Mouse (Mus musculus) heart, embryonic 14.5 days (tissue): ENCODE data around the gene Kcnj2. TPM values are rescaled to one million over a fixed set of nuclear protein-coding genes. Genes with fewer than 3 reads are reported as not detected.

Experiments used
- ATAC-seq: fragments of 200-750 bp; cut with Nextera tagmentation; 2 replicates; pipeline ENCODE4 v1.8.0; 2017; ENCODE audit warnings: low read depth, moderate TSS enrichment; ENCODE audit not compliant: insufficient number of reproducible peaks, insufficient read depth, low FRiP score
- H3K27ac ChIP-seq, 2 experiments: fragments of 200-500 bp in 1 of 2; fragments of 300-500 bp in 1 of 2; sonication (generic) in 1 of 2; replicated peaks in 1 of 2; 2 replicates each; pipeline ENCODE4 v1.5.1; 2012 to 2014; ENCODE audit warnings: low read depth in 2 of 2, low read length in 2 of 2, control low read depth in 1 of 2, mild to moderate bottlenecking in 1 of 2, mixed read lengths in 1 of 2; ENCODE audit not compliant: control insufficient read depth in 1 of 2, insufficient read depth in 1 of 2
- H3K27me3 ChIP-seq: fragments of 300-500 bp; sonication (generic); 2 replicates; pipeline ENCODE4 v1.6.1; 2014; ENCODE audit warnings: mild to moderate bottlenecking, low read length, control low read depth; ENCODE audit not compliant: control insufficient read depth, insufficient read depth
- H3K36me3 ChIP-seq: fragments of 300-500 bp; sonication (generic); 2 replicates; pipeline ENCODE4 v1.6.1; 2014; ENCODE audit warnings: mild to moderate bottlenecking, control low read depth, low read length, mixed read lengths; ENCODE audit not compliant: control insufficient read depth, insufficient read depth
- H3K4me1 ChIP-seq, 2 experiments: fragments of 200-500 bp in 1 of 2; fragments of 300-500 bp in 1 of 2; sonication (generic) in 1 of 2; 2 replicates each; pipeline ENCODE4 v1.6.1; 2012 to 2014; ENCODE audit warnings: low read length in 2 of 2, control low read depth in 1 of 2, mixed read lengths in 1 of 2; ENCODE audit not compliant: control insufficient read depth in 2 of 2, insufficient read depth in 2 of 2
- H3K4me2 ChIP-seq: fragments of 300-500 bp; sonication (generic); 2 replicates; pipeline ENCODE4 v1.6.1; 2014; ENCODE audit warnings: mild to moderate bottlenecking, low read length
- H3K4me3 ChIP-seq, 2 experiments: fragments of 200-500 bp in 1 of 2; fragments of 300-500 bp in 1 of 2; sonication (generic) in 1 of 2; 2 replicates each; pipeline ENCODE4 v1.5.1; 2012 to 2014; ENCODE audit warnings: low read length in 2 of 2, mild to moderate bottlenecking in 2 of 2, control low read depth in 1 of 2, low read depth in 1 of 2, moderate library complexity in 1 of 2; ENCODE audit not compliant: control insufficient read depth in 1 of 2, insufficient read depth in 1 of 2
- H3K9ac ChIP-seq: fragments of 300-500 bp; sonication (generic); 2 replicates; pipeline ENCODE4 v1.6.1; 2014; ENCODE audit warnings: mild to moderate bottlenecking, low read length
- H3K9me3 ChIP-seq: fragments of 300-500 bp; sonication (generic); 2 replicates; pipeline ENCODE4 v1.6.1; 2016; ENCODE audit warnings: low read length, control low read depth; ENCODE audit not compliant: control insufficient read depth
- whole genome bisulfite sequencing: fragments of 180-500 bp; shearing (Covaris S2); extraction: QIAGEN DNeasy Blood & Tissue Kit; methylation state at CpG from one replicate; pipeline ENCODE4 v1.1.7; 2014; 5-methylcytosine and 5-hydroxymethylcytosine counted together
- polyA plus RNA-seq: library from polyadenylated mRNA; unstranded; fragments of >200 nt; fragmentation: Nextera tagmentation; extraction: Ambion mirVana; gene quantifications from 2 replicates; pipeline ENCODE4 v1.2.1, GENCODE M21; 2014

The Kcnj2 gene
- polyA plus RNA-seq, 1 experiment from 2014 or later, result 2.1 TPM

DNA sequence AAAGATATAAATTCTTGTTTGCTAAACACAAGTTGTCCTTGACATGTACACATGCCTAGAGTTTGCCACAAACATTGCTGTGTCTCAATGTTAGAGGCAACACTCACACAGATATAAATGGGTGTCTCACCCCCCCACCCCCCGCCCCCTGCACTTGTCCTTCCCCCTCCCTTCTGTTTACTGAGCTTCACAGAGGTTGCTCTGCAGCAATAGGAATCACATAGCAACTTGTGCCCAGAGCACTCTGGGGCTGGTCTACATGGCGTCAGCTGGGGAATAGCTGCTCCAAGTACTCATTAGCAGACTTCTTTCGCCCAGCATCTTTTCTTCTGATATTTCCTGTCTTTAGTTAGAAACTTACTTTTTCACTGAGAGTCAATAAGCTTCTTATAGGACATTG is 1.8 kb downstream of the Kcnj2 start:
- peak overlapping the region in 1 of 2 experiments; percentile 28; a peak in 1 of 4 replicates for H3K27ac ChIP-seq
- no peak for ATAC-seq
- peak overlapping the region; percentile 81 for H3K9ac ChIP-seq

DNA sequence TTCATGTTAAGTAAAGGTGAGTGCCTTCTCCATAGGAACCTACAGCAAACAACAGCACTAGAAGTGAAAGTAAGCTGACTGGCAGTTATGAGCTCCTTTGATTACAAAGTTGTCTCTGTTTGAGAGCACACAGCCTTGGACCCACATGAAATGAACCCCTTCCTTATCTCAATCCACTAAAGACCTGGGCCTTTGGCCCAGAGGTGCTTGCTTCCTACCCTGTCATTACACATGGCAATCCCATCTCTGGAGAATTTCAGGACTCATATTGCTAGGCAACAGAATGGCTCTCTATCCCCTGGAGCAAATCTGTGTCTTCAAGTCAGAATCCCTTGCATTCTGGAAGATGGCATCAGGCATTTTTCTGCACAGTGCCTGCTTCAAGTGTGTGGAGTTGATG is 4.5 kb downstream of the Kcnj2 start:
- Histone ChIP-seq H3K27ac (no peak overlapping the region), H3K4me2 (no peak overlapping the region)

More for the DNA sequence above, 1.8 kb downstream of the Kcnj2 start:
- WGBS, result 60% methylated on average over 3 of the region's 3 CpGs
- Histone ChIP-seq H3K4me1 (peaks cover 4 to 33% of the 10 kb centered on the region in 2 experiments; a peak in 2 of 4 replicates), H3K27me3 (no peaks in the 10 kb centered on the region), H3K4me2 (peak overlapping the region; percentile 88), H3K9me3 (no peaks in the 10 kb centered on the region), H3K36me3 (peaks cover 13% of the 10 kb centered on the region), H3K4me3 (peak overlapping the region; percentile 10 to 86; a peak in 3 of 4 replicates)

DNA sequence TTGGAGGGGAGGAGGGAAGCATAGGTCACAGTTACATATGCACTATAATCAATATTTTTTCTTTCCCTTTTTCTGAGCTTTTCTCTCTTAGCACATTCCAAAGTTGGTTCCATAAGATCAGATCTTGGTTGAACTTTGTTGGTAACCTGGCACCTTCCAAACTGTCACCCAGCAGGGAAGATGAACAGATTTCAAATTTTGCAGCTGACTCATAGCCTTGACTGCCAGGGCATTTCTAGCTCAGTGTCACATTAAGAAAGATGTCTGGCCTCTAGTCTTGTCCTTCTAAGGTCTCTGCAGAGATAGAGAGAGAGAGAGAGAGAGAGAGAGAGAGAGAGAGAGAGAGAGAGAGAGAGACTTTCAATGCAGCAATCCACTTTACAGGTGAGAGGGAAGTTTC is 8.2 kb downstream of the Kcnj2 start:
- H3K27me3 ChIP-seq, result no peaks in the 10 kb centered on the region
- no peaks in the 10 kb centered on the region for H3K9me3 ChIP-seq
- no peak overlapping the region for H3K27ac ChIP-seq
- no peak overlapping the region for H3K4me3 ChIP-seq
- no peak overlapping the region for H3K9ac ChIP-seq
- ATAC-seq, result no peak
- peaks cover 42% of the 10 kb centered on the region for H3K36me3 ChIP-seq
- H3K4me1 ChIP-seq, result peaks cover 4 to 18% of the 10 kb centered on the region in 2 experiments; a peak in 2 of 4 replicates
- no peak overlapping the region for H3K4me2 ChIP-seq

More for the DNA sequence above, 4.5 kb downstream of the Kcnj2 start:
- no peaks in the 10 kb centered on the region for H3K9me3 ChIP-seq
- H3K27me3 ChIP-seq, result no peaks in the 10 kb centered on the region
- peaks cover 34% of the 10 kb centered on the region for H3K36me3 ChIP-seq
- no peak overlapping the region for H3K4me3 ChIP-seq
- no peak for ATAC-seq
- H3K9ac ChIP-seq, result no peak overlapping the region
- H3K4me1 ChIP-seq, result peaks cover 4 to 33% of the 10 kb centered on the region in 2 experiments; a peak in 2 of 4 replicates

DNA sequence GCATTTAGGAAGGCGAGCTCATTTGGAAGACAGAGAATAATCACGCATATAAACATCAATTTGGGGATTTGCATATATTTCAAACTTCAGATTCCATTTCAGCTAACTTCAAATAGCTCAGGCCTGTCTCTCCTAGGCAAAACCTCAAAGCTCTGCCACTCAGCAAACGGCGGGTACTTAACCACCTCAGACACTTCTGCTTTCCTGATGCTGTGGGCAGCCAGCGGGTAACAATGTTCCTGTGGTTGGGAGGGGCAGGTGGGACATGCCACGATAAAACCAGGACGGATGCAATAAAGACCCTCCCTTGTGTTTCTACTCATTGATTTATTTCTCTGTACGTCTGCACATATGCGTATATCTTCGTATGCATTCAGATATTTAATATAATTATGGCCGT is 12.1 kb downstream of the Kcnj2 start:
- H3K4me3 ChIP-seq, result no peak overlapping the region
- no peaks in the 10 kb centered on the region for H3K27me3 ChIP-seq
- H3K36me3 ChIP-seq, result peaks cover 25% of the 10 kb centered on the region
- H3K27ac ChIP-seq, result no peak overlapping the region
- no peaks in the 10 kb centered on the region for H3K9me3 ChIP-seq
- H3K4me2 ChIP-seq, result no peak overlapping the region
- ATAC-seq, result no peak
- 83% methylated on average over 11 of the region's 11 CpGs for WGBS
- peaks cover 0 to 2% of the 10 kb centered on the region in 2 experiments; a peak in 1 of 4 replicates for H3K4me1 ChIP-seq
- no peak overlapping the region for H3K9ac ChIP-seq

DNA sequence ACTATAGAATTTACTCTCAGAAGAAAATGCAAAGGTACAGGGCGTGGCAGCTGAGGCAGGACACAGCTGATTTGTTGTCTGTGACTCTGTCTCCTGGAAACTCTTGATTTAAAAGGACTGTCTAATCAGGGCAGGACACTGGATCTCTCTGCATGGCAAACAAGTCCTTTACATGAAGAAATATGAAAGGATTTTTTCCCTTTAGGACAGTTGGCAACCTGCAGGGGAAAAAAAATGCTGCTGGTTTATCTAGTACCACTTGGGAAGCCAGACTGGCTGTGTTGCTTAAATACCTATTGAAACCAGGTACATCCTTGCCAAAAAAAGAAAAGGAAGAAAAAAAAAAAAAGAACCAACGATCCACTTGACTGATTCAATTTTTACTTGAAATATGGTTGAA is 17.0 kb downstream of the Kcnj2 start:
- Histone ChIP-seq H3K4me3 (no peak overlapping the region), H3K27ac (no peak overlapping the region), H3K4me1 (peaks cover 4 to 5% of the 10 kb centered on the region in 2 experiments; a peak in 3 of 4 replicates), H3K9me3 (no peaks in the 10 kb centered on the region), H3K36me3 (no peaks in the 10 kb centered on the region; the same call in 1 of the 2 replicates), H3K27me3 (no peaks in the 10 kb centered on the region), H3K9ac (no peak overlapping the region), H3K4me2 (no peak overlapping the region)
- ATAC-seq, result no peak
- WGBS, result 78% methylated on average over 2 of the region's 2 CpGs

DNA sequence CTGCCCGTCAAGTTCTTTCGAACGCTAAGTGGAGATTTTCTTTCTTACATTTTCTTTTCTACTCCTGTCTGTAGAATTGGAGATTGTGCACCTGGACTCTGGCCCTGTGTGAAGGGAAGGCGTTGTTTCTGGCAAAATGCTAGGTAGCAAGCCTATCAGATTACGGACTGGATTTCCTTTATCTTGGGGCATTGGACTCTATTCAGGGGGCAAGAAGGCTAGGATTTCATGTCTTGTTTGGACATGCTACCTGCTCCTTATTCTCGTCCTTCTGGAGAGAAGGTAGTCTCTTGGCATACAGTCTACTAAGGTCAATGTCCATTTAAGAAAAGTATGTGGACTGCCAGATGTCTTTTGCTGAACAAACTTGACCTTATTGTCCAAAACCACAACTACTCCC is 21.0 kb downstream of the Kcnj2 start:
- H3K27me3 ChIP-seq, result no peaks in the 10 kb centered on the region
- ATAC-seq, result no peak
- no peaks in the 10 kb centered on the region for H3K36me3 ChIP-seq
- H3K27ac ChIP-seq, result no peak overlapping the region
- peaks cover 7 to 9% of the 10 kb centered on the region in 2 experiments; a peak in 3 of 4 replicates for H3K4me1 ChIP-seq
- no peak overlapping the region for H3K4me3 ChIP-seq
- H3K4me2 ChIP-seq, result peak overlapping the region; percentile 7; the same call in 1 of the 2 replicates
- no peak overlapping the region for H3K9ac ChIP-seq
- 62% methylated on average over 6 of the region's 6 CpGs for WGBS
- no peaks in the 10 kb centered on the region for H3K9me3 ChIP-seq

DNA sequence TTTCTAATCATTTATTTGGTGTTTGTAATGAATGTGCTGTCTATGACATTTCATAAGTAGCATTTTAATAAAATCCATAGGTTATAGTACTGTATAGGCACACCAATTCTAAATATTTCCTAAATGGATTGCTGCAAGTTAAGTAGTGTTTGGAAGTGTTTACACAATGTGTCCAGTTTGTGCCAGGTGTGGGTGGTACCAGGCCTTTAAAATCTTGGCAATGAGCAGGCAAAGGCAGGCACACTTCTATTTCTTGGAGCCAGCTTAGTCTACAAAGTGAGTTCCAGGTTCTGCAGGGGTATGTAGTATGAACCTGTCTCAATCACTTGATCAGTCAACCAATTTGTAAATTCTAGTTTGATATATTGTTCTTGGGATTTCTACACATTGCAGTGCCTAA is 22.3 kb downstream of the Kcnj2 start:
- Histone ChIP-seq H3K27me3 (no peaks in the 10 kb centered on the region), H3K9ac (no peak overlapping the region), H3K36me3 (no peaks in the 10 kb centered on the region), H3K4me1 (peaks cover 6 to 9% of the 10 kb centered on the region in 2 experiments; a peak in 3 of 4 replicates), H3K9me3 (no peaks in the 10 kb centered on the region), H3K27ac (no peak overlapping the region), H3K4me3 (no peak overlapping the region), H3K4me2 (no peak overlapping the region)
- no peak for ATAC-seq

DNA sequence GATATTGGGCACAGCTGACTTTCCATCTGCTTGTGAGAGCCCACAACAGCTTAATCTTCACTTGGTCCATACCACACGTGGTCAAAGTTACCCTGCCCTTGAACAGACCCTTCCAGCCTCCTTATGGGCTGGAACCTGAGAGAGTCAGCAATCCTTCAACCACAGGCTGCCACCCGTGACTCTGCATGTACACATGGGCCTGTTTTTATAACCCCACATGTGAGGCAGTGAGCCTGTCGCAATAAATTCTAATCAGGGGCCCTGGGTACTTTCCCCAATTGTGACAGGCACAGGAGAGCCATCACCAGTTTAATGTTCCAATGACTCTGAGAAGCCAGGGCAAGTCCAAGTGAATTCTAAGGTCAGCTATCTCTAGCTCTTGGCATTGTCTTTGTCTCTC is 22.8 kb downstream of the Kcnj2 start:
- Histone ChIP-seq H3K4me3 (no peak overlapping the region), H3K27me3 (no peaks in the 10 kb centered on the region), H3K9me3 (no peaks in the 10 kb centered on the region), H3K4me2 (no peak overlapping the region), H3K4me1 (peaks cover 6 to 9% of the 10 kb centered on the region in 2 experiments; a peak in 3 of 4 replicates), H3K9ac (no peak overlapping the region), H3K27ac (no peak overlapping the region), H3K36me3 (no peaks in the 10 kb centered on the region)
- no peak for ATAC-seq
- 35% methylated on average over 3 of the region's 3 CpGs for WGBS
